Mouse (Mus musculus) kidney, embryonic 14.5 days (tissue): ENCODE measurements around the gene Ubqln1. TPM values are rescaled to one million over a fixed set of nuclear protein-coding genes. Genes with fewer than 3 reads are reported as not detected.

Experiments
- ATAC-seq: fragments of 200-750 bp; cut with Nextera tagmentation; 2 replicates; pipeline ENCODE4 v1.8.0; 2017; ENCODE audit warnings: moderate number of reproducible peaks, mild to moderate bottlenecking, moderate TSS enrichment, moderate library complexity; ENCODE audit not compliant: low FRiP score, low TSS enrichment
- H3K27ac ChIP-seq: fragments of 300-500 bp; sonication (generic); 2 replicates; pipeline ENCODE4 v1.5.1; 2014; ENCODE audit warnings: low read depth, mild to moderate bottlenecking, low read length, moderate library complexity, mixed read lengths
- H3K27me3 ChIP-seq: fragments of 300-500 bp; sonication (generic); 2 replicates; pipeline ENCODE4 v1.6.1; 2014; ENCODE audit warnings: mild to moderate bottlenecking, low read length; ENCODE audit not compliant: control insufficient read depth, insufficient read depth
- H3K36me3 ChIP-seq: fragments of 300-500 bp; sonication (generic); 2 replicates; pipeline ENCODE4 v1.6.1; 2014; ENCODE audit warnings: low read length, mixed read lengths; ENCODE audit not compliant: control insufficient read depth, insufficient read depth
- H3K4me1 ChIP-seq: fragments of 300-500 bp; sonication (generic); 2 replicates; pipeline ENCODE4 v1.6.1; 2014; ENCODE audit warnings: low read length, mixed read lengths; ENCODE audit not compliant: control insufficient read depth, insufficient read depth
- H3K4me2 ChIP-seq: fragments of 300-500 bp; sonication (generic); replicated peaks from 2 replicates; pipeline ENCODE4 v1.6.1; 2014; ENCODE audit warnings: low read depth, mild to moderate bottlenecking, low read length
- H3K4me3 ChIP-seq: fragments of 300-500 bp; sonication (generic); 2 replicates; pipeline ENCODE4 v1.5.1; 2014; ENCODE audit warnings: mild to moderate bottlenecking, low read length
- H3K9ac ChIP-seq: fragments of 300-500 bp; sonication (generic); 2 replicates; pipeline ENCODE4 v1.6.1; 2014; ENCODE audit warnings: low read depth, mild to moderate bottlenecking, low read length, moderate library complexity
- H3K9me3 ChIP-seq: fragments of 300-500 bp; sonication (generic); 2 replicates; pipeline ENCODE4 v1.6.1; 2016; ENCODE audit warnings: low read length; ENCODE audit not compliant: control insufficient read depth
- WGBS: fragments of 180-500 bp; shearing (Covaris S2); extraction: QIAGEN DNeasy Blood & Tissue Kit; methylation state at CpG from one replicate; pipeline ENCODE4 v1.1.7; 2014; 5-methylcytosine and 5-hydroxymethylcytosine counted together
- polyA plus RNA-seq: library from polyadenylated mRNA; unstranded; fragments of >200 nt; fragmentation: Nextera tagmentation; extraction: Ambion mirVana; gene quantifications from 2 replicates; pipeline ENCODE4 v1.2.1, GENCODE M21; 2014

The Ubqln1 gene
- polyA plus RNA-seq, 1 experiment from 2014 or later = 98.7 TPM

DNA sequence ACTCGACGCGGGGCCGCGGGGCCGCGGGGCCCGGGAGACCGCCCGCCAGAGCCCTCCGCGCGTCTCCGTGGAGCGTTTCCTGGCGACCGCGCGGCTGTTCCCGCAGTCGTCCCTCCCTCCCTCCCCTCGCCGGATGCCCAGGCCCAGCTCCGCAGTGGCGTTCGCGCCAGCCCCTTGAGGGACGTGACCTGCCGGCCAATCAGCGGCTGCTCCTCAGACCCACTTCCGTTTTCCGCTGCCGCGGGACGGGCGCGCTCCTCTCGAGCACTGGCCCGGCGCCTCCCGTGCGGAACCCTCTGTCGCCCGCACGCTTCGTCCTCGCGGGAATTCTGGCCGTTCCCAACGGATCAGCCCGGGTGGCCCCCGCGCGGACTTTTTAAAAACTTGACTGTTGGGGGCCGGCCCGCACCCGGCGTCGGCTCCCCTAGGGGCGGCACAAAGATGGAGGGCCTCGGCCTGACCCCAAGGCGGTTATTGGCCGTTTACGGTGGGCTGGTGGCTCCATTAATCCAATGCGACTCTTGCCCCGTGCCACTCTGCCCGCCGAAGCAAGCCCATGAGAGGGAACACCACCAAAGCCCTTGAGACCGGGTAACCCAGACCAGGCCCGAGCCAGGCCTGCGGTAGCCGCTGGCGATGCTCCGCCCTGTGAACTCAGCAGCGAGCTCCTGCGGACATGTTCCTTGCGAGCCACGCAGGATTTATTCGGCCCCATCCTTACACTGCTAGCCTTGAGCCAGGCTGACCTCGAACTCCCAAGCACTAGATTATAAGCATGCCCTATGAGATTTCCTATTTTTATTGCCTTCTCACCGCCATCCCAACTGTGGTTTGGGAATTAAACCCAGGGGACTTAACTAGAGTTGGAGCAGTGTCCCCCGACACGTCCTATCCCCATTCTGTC lies 86.4 kb downstream of the Ubqln1 start:
- no peaks in the 10 kb centered on the region for H3K27me3 ChIP-seq
- peak overlapping the region; percentile 99 for H3K27ac ChIP-seq
- under 1% methylated on average over 67 of the region's 83 CpGs for WGBS
- ATAC-seq = peak; percentile 97
- H3K9ac ChIP-seq = peak overlapping the region; percentile 99
- peaks cover 19% of the 10 kb centered on the region; the same call in 1 of the 2 replicates for H3K36me3 ChIP-seq
- H3K4me2 ChIP-seq = peak overlapping the region; percentile 61
- no peaks in the 10 kb centered on the region for H3K9me3 ChIP-seq
- H3K4me1 ChIP-seq = peaks cover 21% of the 10 kb centered on the region
- peak overlapping the region; percentile 96 for H3K4me3 ChIP-seq

DNA sequence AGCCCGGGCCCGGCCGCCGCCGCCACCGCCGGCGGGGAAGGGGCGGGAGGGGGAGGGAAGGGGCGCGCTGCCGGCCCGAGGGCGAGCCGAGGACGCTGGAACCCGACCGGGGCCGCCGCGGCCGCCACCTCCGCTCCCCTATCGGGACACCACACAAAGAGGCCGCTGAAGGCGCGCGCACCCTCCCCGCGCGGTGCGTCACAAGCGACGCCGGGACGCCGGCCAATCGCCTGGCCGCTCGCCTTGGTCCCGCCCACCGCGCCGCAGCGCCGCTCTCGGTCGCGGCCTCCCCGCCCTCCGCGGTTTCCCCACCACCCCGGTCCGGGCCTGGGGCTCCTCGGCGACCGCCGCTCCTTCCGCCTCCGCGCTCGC lies 87.1 kb downstream of the Ubqln1 start, which contains the start of gene Hnrnpa0:
Gene Hnrnpa0 (minus strand): TSS at position 161 of the 372 bp plus-strand sequence.
- H3K4me3 ChIP-seq = peak within 1 kb of the TSS; percentile 96
- H3K9ac ChIP-seq = peak within 1 kb of the TSS; percentile 99
- ATAC-seq = peak; percentile 93
- peak within 1 kb of the TSS; percentile 99 for H3K27ac ChIP-seq
- peak within 1 kb of the TSS; percentile 67 for H3K4me2 ChIP-seq
- H3K27me3 ChIP-seq = no peaks in the 10 kb centered on the region
- no peaks in the 10 kb centered on the region for H3K9me3 ChIP-seq
- 1% methylated on average over 40 of the region's 62 CpGs for WGBS
- H3K4me1 ChIP-seq = peaks cover 25% of the 10 kb centered on the region
- H3K36me3 ChIP-seq = peaks cover 19% of the 10 kb centered on the region; the same call in 1 of the 2 replicates

DNA sequence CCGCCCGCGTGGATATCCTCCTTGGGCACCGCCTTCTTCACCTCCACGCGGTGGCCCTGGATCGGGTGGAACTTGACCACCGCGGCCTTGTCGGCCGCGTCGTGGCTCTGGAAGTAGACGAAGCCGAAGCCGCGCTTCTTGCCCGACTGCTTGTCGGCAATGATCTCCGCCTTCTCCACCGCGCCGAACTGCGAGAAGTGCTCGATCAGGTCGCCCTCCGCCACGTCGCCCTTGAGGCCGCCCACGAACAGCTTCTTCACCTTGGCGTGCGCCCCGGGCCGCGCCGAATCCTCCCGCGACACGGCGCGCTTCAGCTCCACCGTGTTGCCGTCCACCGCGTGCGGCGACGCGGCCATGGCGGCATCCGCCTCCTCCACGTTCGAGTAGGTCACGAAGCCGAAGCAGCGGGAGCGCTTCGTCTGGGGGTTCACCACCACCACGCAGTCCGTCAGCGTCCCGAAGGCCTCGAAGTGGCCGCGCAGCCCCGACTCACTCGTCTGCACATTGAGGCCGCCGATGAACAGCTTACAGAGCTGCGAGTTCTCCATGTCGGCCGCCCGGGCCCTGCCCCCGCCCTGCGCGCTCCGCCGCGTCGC lies 87.6 kb downstream of the Ubqln1 start:
- peak overlapping the region; percentile 96 for H3K4me3 ChIP-seq
- H3K27me3 ChIP-seq = no peaks in the 10 kb centered on the region
- peaks cover 19% of the 10 kb centered on the region; the same call in 1 of the 2 replicates for H3K36me3 ChIP-seq
- H3K4me2 ChIP-seq = peak overlapping the region; percentile 67
- H3K9ac ChIP-seq = peak overlapping the region; percentile 99
- ATAC-seq = peak; percentile 10
- WGBS = 0% methylated on average over 75 of the region's 81 CpGs
- peaks cover 27% of the 10 kb centered on the region for H3K4me1 ChIP-seq
- H3K9me3 ChIP-seq = no peaks in the 10 kb centered on the region
- H3K27ac ChIP-seq = peak overlapping the region; percentile 99

DNA sequence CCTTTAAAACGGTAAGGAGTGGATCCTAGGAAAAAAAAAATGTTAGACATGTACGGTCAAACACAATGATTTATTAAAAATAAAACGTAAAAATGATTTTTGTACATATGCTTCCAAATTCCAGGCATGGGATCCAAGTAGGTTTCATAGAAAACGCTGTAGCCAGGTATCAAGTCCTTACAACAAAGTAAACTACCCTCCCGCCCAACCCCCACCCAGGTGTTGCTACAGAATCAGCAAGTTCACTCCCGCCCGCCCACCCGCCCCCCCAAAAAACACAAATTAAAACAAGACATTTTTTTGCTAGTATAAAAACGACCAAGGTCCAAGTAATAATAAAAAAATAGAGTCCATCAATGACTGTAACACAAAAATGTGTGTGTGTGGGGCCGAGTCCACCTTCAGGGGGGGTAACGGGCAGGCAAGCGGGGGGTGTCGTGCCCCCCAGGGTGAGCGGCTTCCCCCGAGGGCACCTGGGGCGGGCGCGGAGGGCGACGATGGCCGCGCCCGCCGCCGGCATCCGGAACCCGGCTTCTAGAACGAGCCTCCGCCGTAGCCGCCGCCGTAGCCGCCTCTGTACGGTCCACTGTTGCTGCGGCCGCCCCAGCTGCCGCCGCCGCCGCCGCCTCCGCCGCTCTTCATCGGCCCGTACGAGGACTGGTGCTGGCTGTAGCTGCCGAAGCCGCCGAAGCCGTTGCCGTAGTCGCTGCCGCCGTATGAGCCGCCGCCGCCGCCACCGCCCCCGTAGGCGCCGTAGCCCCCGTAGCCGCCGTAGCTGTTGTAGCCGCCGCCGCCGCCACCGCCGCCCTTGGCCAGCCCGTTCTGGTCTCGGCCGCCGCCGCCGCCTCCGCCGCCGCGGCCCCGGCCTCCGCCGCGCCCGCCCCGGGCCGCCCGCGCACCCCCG lies 88.3 kb downstream of the Ubqln1 start:
- Histone ChIP-seq H3K27me3 (no peaks in the 10 kb centered on the region), H3K27ac (peak overlapping the region; percentile 99), H3K9ac (peak overlapping the region; percentile 99), H3K4me1 (peaks cover 29% of the 10 kb centered on the region), H3K4me2 (peak overlapping the region; percentile 67), H3K4me3 (peak overlapping the region; percentile 96), H3K9me3 (no peaks in the 10 kb centered on the region), H3K36me3 (peaks cover 19% of the 10 kb centered on the region; the same call in 1 of the 2 replicates)
- ATAC-seq = no peak
- WGBS = under 1% methylated on average over 56 of the region's 92 CpGs

Other genes starting within 250 kb of the Ubqln1 start
- gene Klhl3, start 102.1 kb downstream of the Ubqln1 start, polyA plus RNA-seq = 4.1 and 6.0 TPM in 2 replicates
- 55.5 and 103 TPM in 2 replicates for gene Hnrnpa0, start 87.1 kb downstream of the Ubqln1 start, polyA plus RNA-seq
- gene Idnk, start 58.0 kb downstream of the Ubqln1 start, polyA plus RNA-seq = 33.4 and 41.8 TPM in 2 replicates
- 26.9 and 33.7 TPM in 2 replicates for gene Gkap1, start 60.0 kb upstream of the Ubqln1 start, polyA plus RNA-seq
- gene Kif27, start 143.5 kb upstream of the Ubqln1 start, polyA plus RNA-seq = 0.80 and 1.2 TPM in 2 replicates
- gene 2210016F16Rik, start 169.6 kb upstream of the Ubqln1 start, polyA plus RNA-seq = 28.2 and 29.3 TPM in 2 replicates
- gene Rmi1, start 186.6 kb upstream of the Ubqln1 start, polyA plus RNA-seq = 21.6 and 27.2 TPM in 2 replicates
- gene Hnrnpk, start 187.7 kb upstream of the Ubqln1 start, polyA plus RNA-seq = 1,295 and 1,786 TPM in 2 replicates